Mouse (Mus musculus) E14TG2a.4 (cell line): ENCODE measurements around the gene Fars2.

ENCODE experiments used
- CTCF ChIP-seq: conservative IDR thresholded peaks from 2 replicates; pipeline ENCODE4 v1.5.1; 2014; ENCODE audit warnings: low read length
- POU5F1 ChIP-seq: IDR thresholded peaks from 2 replicates; pipeline ENCODE4 v1.6.1; 2014; ENCODE audit warnings: low read length, borderline replicate concordance

- TF ChIP-seq CTCF (no peak), POU5F1 (no peak)
Measured at GRCm38 (mm10) chr13:36429500-36430189, 312.4 kb downstream of the Fars2 start.
